Mouse (Mus musculus): ENCODE results near the gene Hs3st1. TPM values are rescaled to one million over a fixed set of nuclear protein-coding genes. Genes with fewer than 3 reads are reported as not detected.

Gene Hs3st1
- polyA plus RNA-seq, 1 experiment = 17.2 TPM

DNA sequence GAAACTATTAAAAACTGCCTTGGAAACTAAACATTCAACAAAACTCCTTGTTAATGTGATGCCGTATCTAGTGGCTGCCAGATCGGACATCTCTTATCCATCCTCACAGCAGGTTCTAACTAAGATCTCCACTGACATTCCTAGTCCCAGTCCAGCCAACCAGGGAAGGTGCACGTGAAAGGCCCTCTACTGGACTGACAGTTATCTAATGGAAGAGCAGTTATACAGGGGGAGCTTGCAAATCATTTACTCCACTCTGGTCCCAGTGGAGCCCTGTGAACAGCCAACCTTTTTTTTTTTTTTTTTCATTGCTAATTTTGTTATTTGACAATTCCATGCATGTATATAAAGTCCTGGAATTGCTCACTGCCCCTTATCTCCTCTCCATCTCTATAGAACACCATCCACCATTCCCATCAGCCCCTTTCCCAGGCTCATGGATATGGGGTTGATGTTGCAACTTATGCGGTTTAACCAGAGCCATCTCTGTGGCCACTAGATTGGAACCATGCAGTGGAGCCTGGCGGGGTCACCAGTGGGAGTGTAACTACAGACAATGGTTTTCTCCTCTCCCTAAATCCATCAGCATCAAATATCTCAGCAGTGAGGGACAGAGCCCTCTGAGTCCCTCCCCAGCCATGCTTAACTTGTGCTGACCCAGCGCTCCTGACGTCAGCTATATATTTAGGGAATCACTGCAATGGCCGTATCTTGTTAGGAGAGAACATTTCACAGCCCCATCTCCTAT is 120.8 kb downstream of the Hs3st1 start:
- TF ChIP-seq POLR2A (IDR thresholded peaks at IDR 0.05; ENCODE audit: low read depth, low read length) = no peak
- TF ChIP-seq CTCF (IDR thresholded peaks at IDR 0.05; ENCODE audit: extremely low read depth, insufficient read length, insufficient replicate concordance, low read depth, low read length) = no peak
- Histone ChIP-seq H3K4me1 (ENCODE audit: control insufficient read depth, insufficient read depth, insufficient read length, low read length) (peaks cover 9% of the 10 kb centered on the region; the same call in 1 of the 2 replicates), H3K27me3 (ENCODE audit: control insufficient read depth, insufficient read depth, low read length) (no peaks in the 10 kb centered on the region), H3K36me3 (ENCODE audit: control insufficient read depth, insufficient read depth, low read length) (peaks cover 3% of the 10 kb centered on the region), H3K4me3 (ENCODE audit: low read depth, low read length) (no peak overlapping the region), H3K27ac (ENCODE audit: insufficient read depth, low read depth, low read length) (no peak overlapping the region)
- WGBS = 91% methylated on average over 8 of the region's 8 CpGs

DNA sequence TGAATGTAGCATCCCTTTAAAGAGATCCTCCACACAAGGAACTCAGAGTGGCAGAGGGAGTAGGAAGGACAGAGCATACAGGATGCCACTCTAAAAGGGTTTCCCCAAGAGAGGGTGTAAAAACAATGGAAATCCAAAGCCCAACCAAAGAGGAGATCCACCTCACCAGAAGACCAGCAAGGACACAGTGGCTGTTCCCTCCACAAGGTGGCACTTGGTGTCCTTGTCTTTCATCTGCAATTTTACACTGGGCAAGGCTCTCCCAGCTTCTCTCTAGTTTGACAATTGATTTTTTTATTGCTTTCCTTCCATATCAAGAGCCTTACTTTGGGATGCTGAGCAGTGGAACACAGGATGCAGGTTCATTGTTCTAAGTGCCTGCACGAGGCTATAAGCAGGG is 122.1 kb downstream of the Hs3st1 start:
- 27% methylated on average over 1 of the region's 1 CpGs for WGBS
- Histone ChIP-seq H3K4me1 (ENCODE audit: control insufficient read depth, insufficient read depth, insufficient read length, low read length) (peaks cover 9% of the 10 kb centered on the region; the same call in 1 of the 2 replicates), H3K36me3 (ENCODE audit: control insufficient read depth, insufficient read depth, low read length) (peaks cover 1% of the 10 kb centered on the region), H3K27ac (ENCODE audit: insufficient read depth, low read depth, low read length) (no peak overlapping the region), H3K4me3 (ENCODE audit: low read depth, low read length) (no peak overlapping the region), H3K27me3 (ENCODE audit: control insufficient read depth, insufficient read depth, low read length) (no peaks in the 10 kb centered on the region)
- TF ChIP-seq CTCF (IDR thresholded peaks at IDR 0.05; ENCODE audit: extremely low read depth, insufficient read length, insufficient replicate concordance, low read depth, low read length) = peak; percentile 36; the same call in 1 of the 2 replicates
- no peak for TF ChIP-seq POLR2A (IDR thresholded peaks at IDR 0.05; ENCODE audit: low read depth, low read length)

DNA sequence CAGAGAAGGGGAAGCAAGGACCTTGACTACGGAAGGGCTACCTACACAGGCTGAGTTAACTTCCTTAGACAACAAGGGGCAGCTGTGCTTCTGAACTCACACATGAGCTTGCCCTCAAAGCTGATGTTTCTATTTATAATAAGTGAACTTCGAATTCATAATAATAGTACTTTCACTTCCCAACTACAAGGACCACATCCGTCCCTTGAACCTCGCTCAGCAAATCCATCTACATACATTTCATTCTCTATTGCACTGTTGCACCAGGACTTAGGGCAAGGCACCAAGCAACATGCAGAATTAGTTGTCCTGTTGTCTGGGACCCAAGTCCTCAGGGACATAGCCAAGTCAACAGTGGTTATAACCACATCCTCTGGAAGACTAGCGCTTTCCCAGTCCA is 124.4 kb downstream of the Hs3st1 start:
- TF ChIP-seq CTCF (IDR thresholded peaks at IDR 0.05; ENCODE audit: extremely low read depth, insufficient read length, insufficient replicate concordance, low read depth, low read length) (no peak), POLR2A (IDR thresholded peaks at IDR 0.05; ENCODE audit: low read depth, low read length) (no peak)
- WGBS = 70% methylated on average over 5 of the region's 5 CpGs
- Histone ChIP-seq H3K36me3 (ENCODE audit: control insufficient read depth, insufficient read depth, low read length) (peaks cover 5% of the 10 kb centered on the region), H3K4me3 (ENCODE audit: low read depth, low read length) (no peak overlapping the region), H3K27me3 (ENCODE audit: control insufficient read depth, insufficient read depth, low read length) (no peaks in the 10 kb centered on the region), H3K27ac (ENCODE audit: insufficient read depth, low read depth, low read length) (no peak overlapping the region), H3K4me1 (ENCODE audit: control insufficient read depth, insufficient read depth, insufficient read length, low read length) (peaks cover 9% of the 10 kb centered on the region; the same call in 1 of the 2 replicates)

DNA sequence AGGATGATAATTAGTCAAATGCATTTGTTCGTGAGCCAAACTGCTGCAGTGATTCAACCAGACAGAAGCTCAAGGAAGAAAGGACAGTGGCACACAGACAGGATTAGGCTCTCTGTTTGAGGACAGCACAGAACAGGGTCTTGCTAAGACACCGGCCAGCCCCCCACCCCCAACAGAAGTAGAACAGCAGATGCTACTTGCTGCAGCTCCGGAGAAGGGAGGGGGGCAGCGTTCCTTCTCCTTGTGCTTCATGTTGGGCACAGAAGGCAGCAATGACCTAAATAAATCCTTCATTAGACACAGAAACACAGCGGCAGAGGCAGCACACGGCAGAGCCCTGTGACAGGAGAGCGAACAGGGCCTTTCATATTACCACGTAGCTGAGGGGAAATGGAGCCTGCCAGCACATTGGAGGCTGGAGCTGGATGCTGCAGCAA is 130.2 kb downstream of the Hs3st1 start:
- 83% methylated on average over 8 of the region's 8 CpGs for WGBS
- Histone ChIP-seq H3K27me3 (ENCODE audit: control insufficient read depth, insufficient read depth, low read length) (no peaks in the 10 kb centered on the region), H3K4me3 (ENCODE audit: low read depth, low read length) (no peak overlapping the region), H3K27ac (ENCODE audit: insufficient read depth, low read depth, low read length) (no peak overlapping the region), H3K4me1 (ENCODE audit: control insufficient read depth, insufficient read depth, insufficient read length, low read length) (peaks cover 8% of the 10 kb centered on the region), H3K36me3 (ENCODE audit: control insufficient read depth, insufficient read depth, low read length) (peaks cover 10% of the 10 kb centered on the region)
- no peak for TF ChIP-seq CTCF (IDR thresholded peaks at IDR 0.05; ENCODE audit: extremely low read depth, insufficient read length, insufficient replicate concordance, low read depth, low read length)
- TF ChIP-seq POLR2A (IDR thresholded peaks at IDR 0.05; ENCODE audit: low read depth, low read length) = no peak

DNA sequence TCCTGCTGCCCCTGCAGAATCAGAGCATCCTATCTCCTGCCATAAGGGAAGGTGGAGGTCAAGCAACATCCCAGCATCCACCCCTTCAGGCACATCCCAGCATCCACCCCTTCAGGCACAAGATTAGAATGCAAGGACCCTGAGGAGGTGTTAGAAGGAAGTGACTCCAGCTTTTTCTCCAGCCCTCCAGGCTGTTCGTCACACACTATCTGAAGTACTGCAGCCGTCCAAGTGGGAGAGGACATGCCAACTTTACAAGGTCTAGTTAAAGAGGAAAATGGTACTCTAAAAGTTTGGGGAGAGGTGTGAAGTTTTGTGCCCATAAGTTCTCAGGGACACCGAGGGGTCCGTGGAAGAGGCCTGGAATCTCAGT is 131.1 kb downstream of the Hs3st1 start:
- WGBS = 87% methylated on average over 4 of the region's 4 CpGs
- Histone ChIP-seq H3K4me3 (ENCODE audit: low read depth, low read length) (no peak overlapping the region), H3K36me3 (ENCODE audit: control insufficient read depth, insufficient read depth, low read length) (peaks cover 10% of the 10 kb centered on the region), H3K27ac (ENCODE audit: insufficient read depth, low read depth, low read length) (no peak overlapping the region), H3K27me3 (ENCODE audit: control insufficient read depth, insufficient read depth, low read length) (no peaks in the 10 kb centered on the region), H3K4me1 (ENCODE audit: control insufficient read depth, insufficient read depth, insufficient read length, low read length) (peaks cover 8% of the 10 kb centered on the region)
- no peak for TF ChIP-seq POLR2A (IDR thresholded peaks at IDR 0.05; ENCODE audit: low read depth, low read length)
- no peak for TF ChIP-seq CTCF (IDR thresholded peaks at IDR 0.05; ENCODE audit: extremely low read depth, insufficient read length, insufficient replicate concordance, low read depth, low read length)

DNA sequence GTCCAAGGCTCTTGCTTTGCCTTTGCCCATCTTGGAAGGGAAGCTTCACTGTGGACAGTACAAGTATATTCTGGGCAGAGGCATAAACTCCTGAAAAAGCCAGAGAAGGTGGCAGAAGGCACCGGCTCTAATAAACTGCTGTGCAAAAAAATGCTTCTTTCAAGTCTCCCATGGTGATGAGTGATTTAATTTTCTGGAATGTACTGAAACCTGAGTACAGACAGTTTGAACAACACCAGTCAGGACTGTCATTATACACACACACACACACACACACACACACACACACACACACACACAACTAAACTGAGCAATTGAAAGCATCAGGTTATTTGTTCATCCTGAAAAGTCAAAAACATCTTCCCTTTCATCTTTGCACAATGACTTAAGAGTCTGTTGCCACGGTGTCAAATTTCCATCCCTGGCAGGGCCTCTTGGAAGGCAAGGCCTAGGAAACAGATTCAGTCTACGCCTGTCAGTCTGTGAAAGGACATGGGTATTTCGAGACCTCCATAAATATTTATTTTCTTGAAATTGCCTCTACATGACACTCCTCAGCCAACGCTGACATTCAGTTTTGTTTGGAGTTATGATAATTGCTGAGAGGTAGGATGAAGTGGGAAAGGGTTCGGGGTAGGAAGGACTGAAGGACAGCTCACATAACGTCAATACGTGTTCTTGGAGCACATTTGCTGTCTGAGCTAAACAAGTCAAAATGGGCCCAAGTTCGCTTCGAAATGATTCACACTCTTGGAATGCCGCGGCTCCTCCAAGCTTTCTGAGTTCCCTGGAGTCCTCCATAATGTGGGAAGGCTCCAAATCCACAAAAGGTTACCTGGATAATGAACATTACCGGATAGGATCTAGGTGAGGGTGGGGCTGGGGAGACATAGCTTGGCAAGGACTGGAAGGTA is 131.7 kb downstream of the Hs3st1 start:
- Histone ChIP-seq H3K36me3 (ENCODE audit: control insufficient read depth, insufficient read depth, low read length) (peaks cover 10% of the 10 kb centered on the region), H3K4me1 (ENCODE audit: control insufficient read depth, insufficient read depth, insufficient read length, low read length) (peaks cover 8% of the 10 kb centered on the region), H3K4me3 (ENCODE audit: low read depth, low read length) (no peak overlapping the region), H3K27me3 (ENCODE audit: control insufficient read depth, insufficient read depth, low read length) (no peaks in the 10 kb centered on the region), H3K27ac (ENCODE audit: insufficient read depth, low read depth, low read length) (no peak overlapping the region)
- WGBS = 84% methylated on average over 13 of the region's 13 CpGs
- TF ChIP-seq POLR2A (IDR thresholded peaks at IDR 0.05; ENCODE audit: low read depth, low read length) = no peak
